Mouse (Mus musculus): Measurements from ENCODE around the gene Enox1. TPM values are rescaled to one million over a fixed set of nuclear protein-coding genes. Genes with fewer than 3 reads are reported as not detected.

Gene Enox1
- total RNA-seq, 2 experiments from 2014 or later = not detected

DNA sequence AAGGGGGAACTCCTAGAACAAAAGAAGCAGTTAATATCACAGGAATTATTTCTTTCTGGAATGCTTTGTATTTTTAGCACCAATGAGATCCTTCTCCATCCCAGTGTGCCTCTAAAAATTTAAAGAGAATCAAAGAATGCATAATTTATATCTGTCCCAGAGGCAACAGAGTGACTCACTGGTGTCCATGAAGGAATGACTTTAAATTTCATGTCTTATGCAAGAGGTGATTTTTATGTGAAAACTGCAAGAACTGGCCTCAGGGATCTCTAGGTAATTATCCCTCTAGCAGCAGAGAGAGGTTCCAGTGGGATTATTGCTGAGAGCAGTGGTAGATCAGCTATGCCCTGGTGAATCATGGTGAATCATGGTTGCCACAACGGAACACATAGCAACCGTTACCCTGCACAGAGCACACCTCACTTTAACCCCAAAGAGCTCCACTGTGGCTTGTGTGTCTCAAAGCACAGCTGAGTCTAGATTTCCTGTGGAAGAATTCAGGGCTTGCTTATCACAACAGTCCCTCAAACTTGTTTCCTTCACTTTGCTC is 195.3 kb downstream of the Enox1 start:
- ATAC-seq (replicated peaks; ENCODE audit: low FRiP score, poor library complexity, severe bottlenecking) = no peak

DNA sequence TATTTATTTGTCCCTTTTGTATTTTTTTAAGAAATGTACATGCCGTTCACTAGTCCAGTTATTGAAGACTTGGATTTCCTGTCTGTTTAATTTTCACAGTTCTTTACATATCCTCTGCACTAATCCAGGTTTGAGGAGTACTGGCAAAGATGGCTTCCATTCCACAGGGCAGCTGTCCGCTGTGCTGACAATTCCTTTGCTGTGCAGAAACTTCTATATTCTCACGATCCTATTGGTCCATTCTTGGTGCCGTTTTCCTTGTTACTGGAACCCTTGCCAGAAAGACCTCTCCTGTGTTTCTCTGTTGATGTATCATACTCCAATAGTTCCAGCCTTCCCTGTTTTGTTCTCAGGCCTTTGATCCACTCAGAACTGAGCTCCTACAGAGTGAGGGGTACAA is 206.1 kb downstream of the Enox1 start:
- ATAC-seq (replicated peaks; ENCODE audit: low FRiP score, poor library complexity, severe bottlenecking) = no peak

DNA sequence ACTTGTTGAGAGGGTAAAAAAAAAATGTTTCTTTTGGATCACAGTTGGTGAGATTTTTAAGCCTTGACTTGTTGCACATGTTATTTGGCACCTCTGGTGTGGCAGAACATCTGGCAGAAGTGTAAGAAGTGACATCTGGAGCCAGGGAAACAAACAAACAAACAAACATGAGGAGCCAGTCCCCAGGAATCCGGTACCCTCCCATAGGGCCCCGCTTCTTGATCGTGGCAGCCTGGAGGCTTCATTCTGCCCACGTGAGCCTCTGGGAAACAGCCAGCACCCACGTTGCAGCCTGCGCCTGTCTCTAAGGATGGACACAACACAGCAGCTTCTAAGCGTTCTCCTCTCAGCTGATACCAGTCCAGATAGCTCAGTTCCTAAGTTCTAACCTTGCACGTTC is 211.8 kb downstream of the Enox1 start:
- no peak for ATAC-seq (replicated peaks; ENCODE audit: low FRiP score, poor library complexity, severe bottlenecking)

DNA sequence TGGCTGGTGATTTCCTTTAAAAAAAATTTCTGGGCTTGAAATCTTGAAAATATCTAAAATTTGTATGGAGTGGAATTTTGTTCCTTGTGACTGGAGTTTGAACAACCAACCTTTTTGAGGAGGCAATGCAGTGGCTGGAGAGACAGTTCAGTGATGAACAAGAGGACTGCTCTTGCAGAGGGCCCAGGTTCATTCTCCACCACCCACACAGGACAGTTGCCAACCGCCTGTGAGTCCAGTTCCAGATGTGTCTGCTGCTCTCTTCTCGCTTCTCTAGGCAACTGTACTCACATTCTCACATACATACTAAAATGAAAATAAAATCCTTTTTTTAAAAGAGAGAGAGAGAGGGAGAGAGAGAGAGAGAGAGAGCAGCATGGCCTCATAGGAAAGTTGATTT is 212.5 kb downstream of the Enox1 start:
- ATAC-seq (replicated peaks; ENCODE audit: low FRiP score, poor library complexity, severe bottlenecking) = no peak

DNA sequence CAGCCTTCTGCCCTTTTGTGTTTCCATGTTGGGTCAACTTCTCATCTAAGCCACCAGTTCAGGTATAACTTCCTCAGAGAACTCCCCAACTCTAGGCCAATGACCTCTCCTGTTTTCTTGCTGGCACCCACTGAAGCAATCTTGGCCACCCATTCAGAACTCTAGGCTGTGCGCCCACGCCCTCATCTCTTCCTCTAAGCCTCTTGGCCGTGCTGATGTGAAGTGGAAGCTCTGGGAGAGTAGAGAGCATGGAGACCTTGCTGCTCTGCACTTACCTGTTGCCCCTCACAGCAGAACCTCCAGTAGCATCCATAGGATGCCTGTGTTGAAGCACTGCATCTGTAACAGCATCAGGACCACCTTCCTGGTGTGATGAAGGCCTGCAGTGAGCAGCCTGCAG is 214.0 kb downstream of the Enox1 start:
- no peak for ATAC-seq (replicated peaks; ENCODE audit: low FRiP score, poor library complexity, severe bottlenecking)

DNA sequence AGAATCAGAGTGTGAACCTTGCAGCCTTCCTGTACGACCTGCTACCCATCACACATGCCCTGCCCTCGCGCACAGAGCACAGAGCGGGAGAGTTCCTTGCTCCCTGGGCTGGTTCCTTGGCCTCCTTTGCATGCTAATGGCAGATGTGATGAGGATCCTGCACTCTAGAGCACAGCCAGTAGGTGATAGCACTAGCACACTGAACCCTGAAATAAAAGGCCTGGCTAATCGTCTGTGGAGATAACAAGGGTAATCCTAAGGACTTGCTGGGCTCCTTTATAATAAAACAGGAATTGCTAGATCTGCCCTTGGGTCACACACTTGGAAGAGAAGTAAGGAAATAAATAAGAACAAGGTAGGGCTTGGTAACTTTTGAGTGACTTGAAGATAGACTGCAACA is 215.4 kb downstream of the Enox1 start:
- ATAC-seq (replicated peaks; ENCODE audit: low FRiP score, poor library complexity, severe bottlenecking) = no peak

DNA sequence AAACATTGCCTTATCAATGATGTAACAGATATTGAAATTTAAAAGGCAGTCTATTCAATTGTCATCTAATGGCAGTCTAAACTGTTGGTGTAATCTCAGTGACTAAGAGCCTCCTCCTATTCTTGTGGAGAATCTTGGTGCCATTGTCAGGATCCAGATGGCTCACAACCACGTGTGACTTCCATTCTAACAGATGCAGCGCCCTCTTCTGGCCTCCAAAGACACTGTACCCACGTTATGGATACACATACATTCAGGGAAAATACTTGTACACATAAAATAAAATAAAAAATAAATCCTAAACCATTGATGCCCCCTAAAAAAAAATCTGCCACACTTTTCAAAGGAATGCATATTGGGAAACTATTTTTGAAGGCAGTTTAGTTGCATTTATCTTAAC is 216.6 kb downstream of the Enox1 start:
- ATAC-seq (replicated peaks; ENCODE audit: low FRiP score, poor library complexity, severe bottlenecking) = no peak

DNA sequence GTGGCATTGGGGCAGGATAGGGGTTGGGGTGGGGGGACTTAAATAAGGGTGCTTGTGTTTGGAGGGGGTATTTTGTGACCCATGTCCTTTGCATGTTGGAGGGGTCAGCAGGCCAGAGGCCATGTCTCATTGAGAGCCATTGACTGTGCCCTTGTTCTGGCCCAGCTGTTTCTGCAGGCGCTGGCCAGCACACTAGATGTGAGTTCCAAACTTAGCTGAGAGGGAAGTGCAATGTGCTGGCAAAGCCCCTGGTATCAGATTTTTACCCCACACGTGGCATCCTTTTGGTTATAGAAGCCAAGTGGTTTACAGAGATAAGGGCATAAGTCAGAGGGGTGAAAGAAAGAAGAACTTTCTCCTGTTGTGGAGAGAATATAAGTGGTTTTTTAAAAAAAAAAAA is 218.5 kb downstream of the Enox1 start:
- ATAC-seq (replicated peaks; ENCODE audit: low FRiP score, poor library complexity, severe bottlenecking) = no peak

DNA sequence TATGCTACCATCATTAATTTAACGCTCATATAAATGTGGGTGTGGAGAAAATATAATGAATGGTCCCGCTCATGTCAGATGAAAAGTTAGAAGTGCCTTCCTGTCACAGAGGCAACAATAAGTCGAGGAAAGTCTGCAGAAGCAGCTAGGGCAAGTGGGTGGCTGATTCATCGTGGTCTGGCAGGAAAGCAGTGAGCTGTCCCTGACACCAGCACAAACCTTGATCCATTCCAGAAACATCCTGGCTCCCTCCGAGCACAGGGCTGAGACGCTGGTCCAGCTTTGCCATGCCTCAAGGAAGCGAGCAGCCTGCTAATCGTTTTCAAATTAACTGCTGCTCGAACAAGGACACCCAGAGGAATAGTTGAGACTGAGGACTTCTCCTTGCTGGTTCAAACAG is 219.1 kb downstream of the Enox1 start:
- no peak for ATAC-seq (replicated peaks; ENCODE audit: low FRiP score, poor library complexity, severe bottlenecking)

DNA sequence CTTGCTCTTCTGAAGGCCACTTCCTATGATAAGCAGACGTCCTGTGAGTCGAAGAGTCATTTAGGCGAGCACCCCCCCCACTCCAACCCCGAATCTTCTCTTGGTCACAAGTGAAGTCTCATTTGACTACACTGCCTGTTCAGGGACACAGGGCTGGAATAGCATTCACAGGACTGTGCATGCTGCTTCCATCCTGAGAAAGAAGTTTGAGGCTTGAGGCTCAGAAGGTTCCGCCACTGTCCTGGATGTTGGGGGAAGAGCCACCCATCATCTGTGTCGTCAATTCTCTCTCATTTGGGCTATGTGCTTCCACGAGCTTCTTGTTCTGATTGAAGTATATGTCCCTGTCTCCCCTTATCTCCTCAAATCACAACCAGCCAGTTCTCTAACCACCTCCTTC is 220.2 kb downstream of the Enox1 start:
- ATAC-seq (replicated peaks; ENCODE audit: low FRiP score, poor library complexity, severe bottlenecking) = no peak

DNA sequence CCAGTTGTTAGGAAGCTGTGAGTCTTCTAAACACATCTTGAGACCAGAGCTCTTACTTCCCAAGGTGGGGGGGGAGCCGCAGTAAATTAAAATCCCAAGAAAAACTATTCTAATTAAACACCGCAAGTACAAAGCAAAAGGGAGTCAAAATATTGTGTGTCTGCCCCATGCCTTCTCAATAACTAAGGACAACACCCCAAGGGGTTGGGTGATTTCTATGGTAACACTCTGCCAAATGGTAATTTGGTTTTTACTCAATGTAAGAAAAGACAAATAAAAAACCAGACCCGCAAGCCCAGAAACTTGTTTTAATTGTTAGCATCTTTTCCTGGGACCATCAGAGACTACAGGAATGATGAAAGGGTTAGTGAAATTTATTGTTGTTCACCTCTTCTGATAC is 220.9 kb downstream of the Enox1 start:
- no peak for ATAC-seq (replicated peaks; ENCODE audit: low FRiP score, poor library complexity, severe bottlenecking)

DNA sequence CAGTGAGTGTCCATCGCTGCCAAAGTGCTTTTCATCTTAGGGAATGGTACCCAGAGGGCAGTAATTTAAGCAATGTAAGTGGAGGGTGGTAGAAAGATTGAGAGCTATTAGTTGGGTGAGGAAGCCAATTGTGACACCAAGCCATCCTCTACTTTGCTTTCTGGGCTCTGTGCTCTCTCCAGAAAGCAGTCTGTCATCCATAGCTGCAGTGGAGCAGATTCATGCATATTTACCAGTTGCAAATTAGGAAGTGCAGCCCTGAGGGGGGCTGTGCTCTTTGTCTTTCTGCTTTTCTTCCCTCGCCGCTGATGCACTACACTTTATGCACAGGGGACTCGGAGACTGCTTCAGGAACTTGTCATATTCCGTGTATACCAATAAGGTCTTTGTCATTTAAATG is 221.3 kb downstream of the Enox1 start:
- ATAC-seq (replicated peaks; ENCODE audit: low FRiP score, poor library complexity, severe bottlenecking) = no peak

DNA sequence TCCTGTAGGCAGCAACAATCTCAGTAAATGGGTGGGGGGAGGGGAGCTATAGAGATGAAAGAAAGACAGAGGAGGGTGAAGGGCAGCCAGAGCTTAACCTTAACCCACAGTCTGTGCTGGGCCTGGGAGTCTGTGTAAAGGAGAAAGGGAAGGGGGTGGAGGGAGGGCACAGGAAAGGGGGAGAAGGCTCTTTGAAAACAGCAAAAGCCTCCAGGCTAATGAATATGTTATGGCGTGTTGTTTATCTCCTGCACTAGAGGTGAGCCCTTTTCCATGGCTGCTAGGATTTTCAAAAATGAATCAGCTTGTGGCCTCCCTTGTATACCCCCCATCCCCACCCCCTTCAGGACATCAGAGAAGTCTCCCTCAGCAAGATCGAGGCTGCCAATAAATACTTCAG is 225.0 kb downstream of the Enox1 start:
- no peak for ATAC-seq (replicated peaks; ENCODE audit: low FRiP score, poor library complexity, severe bottlenecking)

DNA sequence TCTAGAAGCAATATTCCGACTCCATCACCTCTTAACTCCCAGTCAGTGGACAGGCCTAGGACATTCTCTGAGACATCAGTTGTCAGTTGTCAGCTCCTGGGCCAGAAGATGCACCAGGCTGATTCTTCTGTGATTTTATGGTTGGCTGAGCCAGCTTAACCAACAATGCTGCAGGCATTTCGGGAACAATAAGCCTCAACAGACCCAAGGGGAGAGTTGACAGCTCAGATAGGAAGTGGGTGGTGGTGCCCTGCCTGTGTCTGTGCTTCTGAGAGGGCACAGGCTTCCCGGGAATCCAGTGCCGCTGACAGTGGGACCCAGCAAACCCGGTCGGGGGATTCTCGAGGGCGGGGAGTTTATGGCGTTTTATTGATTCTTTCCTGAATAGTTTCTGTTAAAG is 229.1 kb downstream of the Enox1 start:
- no peak for ATAC-seq (replicated peaks; ENCODE audit: low FRiP score, poor library complexity, severe bottlenecking)

DNA sequence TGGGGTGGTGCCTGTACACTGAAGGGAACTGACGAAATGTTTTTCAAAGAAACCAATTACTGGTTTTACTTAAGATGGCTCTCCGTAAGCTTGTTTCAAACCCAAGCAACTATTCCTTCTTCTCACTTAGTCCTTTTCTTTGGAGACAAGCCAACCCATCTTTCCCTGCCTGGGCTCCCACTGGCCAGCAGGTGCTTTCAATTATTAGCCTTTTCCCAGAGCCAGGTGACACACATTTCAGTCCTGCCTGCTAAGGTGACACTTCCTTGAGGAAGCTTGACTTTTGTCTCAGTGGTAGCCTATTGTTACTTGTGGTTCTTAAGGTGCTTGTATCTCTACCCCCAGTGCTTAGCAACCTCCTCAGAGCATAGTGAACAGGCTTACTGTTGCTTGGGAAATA is 231.3 kb downstream of the Enox1 start:
- no peak for ATAC-seq (replicated peaks; ENCODE audit: low FRiP score, poor library complexity, severe bottlenecking)

DNA sequence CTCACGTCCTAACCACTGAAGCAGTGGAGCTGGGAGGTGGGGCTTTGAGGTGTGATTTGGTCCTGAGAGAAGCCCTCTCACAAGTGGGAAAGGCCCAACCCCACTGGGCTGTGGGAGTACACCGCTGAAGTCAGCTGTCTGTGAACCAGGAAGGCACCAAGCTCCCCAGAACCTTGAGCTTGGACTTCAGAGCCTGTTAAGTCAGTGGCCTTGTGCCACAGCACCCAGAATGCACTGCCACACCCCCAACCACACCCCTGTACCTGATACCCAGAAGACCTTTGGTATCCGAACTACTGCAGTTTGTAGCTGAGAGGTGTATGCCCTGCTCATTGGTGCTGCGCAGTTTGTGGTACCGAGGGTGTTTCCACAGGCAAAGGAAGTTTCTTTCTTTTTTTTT is 232.7 kb downstream of the Enox1 start:
- no peak for ATAC-seq (replicated peaks; ENCODE audit: low FRiP score, poor library complexity, severe bottlenecking)

DNA sequence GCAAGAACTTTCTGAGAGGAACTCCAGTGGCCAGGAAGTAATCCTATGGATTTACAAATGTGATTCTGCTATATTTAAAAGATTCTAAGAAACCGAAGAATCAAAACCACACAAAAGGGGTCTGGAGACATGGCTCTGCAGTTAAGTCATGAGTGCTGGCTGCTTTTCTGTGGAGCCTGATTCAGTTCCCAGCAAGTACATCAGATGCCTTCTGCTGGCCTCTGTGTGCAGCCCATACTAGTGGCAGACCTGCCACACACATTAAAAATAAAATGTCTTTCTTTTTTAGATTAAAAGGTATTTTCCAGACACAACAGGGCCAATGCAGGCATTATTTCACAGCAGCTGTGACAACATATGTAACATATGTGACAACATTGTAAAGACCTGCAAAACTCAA is 235.9 kb downstream of the Enox1 start:
- no peak for ATAC-seq (replicated peaks; ENCODE audit: low FRiP score, poor library complexity, severe bottlenecking)

DNA sequence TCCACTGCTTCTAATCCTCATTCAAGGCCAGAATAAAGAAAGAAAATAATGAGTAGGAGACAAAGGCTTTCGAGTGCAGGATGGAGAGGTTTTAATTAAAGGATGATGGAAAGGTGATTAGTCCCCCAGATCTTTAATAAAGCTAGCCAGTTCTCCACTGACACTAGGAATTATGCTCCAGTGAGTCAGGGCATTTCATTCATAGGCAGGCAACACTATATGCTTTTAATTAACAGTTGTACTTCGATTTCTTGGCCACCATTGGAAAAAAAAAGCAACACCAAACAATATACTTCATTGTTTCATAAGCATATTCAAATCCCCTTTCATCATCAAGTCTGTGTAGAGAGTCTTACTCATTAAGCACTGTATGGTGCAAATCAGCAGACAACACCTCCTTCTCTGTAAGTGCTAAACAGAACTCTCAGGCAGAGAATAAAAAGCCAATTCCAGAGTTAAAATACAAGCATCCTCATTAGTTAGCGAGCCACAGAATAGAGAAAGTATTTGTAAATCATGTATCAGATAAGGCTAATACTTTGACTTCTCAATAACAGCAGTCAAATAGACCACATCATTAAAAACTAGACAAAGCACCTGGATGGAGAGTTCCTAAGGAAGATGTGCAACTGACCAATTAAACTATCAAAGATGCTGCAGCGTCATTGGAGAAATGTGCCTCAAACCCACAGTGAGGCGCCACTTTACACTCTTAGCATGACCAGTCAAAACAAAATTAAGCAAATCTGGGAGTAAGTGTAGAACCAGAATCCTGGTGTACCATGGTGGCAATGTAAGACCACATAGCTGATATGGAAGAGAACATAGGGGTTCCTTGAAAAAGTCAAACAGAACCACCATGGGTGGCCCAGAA is 249.9 kb downstream of the Enox1 start:
- ATAC-seq (replicated peaks; ENCODE audit: low FRiP score, poor library complexity, severe bottlenecking) = no peak

DNA sequence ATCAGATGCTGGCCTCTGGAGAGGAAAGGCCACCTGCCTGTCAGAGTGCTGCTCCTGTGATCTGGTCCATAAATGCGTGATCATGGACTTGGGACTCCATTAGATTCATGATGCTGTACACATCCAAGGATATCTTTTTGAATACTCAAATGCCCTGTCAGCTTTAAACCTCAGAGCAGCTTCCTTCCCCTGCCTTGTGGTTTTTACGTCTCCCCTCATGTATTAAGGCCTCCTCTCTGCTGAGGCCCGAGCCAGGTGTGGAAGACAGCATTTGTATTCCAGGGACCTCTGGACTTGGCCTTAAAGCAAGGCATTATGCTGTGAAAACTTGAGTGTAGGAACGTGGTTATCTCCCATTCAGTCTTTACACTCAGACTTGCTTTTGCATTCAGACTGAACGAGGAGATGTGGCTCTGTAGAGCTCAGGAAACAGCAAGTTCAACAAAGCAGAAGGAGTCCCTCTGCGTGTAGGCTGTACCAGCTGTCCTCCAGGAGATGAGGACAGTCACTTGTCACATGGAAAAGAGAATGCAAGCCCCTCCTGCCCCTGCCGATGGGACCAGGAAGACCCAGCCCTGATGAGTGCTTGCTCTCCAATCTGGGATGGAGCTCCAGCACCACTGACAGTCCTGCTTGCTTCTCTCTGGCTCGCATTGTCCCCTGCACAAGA is 252.8 kb downstream of the Enox1 start:
- no peak for ATAC-seq (replicated peaks; ENCODE audit: low FRiP score, poor library complexity, severe bottlenecking)

DNA sequence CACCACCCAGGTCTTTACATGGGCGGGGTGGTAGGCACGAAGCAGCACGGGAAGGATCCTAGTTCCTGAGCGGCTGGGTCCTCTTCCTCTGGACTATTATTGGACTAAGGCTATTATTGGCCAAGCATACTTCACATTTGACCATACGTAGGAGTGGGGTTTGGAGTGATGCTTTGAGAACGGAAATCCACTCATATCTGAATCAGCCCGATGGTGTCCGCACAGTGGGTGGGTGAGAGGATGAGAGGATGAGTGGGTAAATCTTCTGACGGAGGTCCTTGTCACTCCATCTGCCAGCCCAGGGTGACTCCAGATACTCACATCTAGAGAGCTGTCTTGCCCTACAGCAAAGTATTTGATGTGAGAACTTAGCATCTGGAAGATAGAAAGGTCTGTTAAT is 253.8 kb downstream of the Enox1 start:
- no peak for ATAC-seq (replicated peaks; ENCODE audit: low FRiP score, poor library complexity, severe bottlenecking)

DNA sequence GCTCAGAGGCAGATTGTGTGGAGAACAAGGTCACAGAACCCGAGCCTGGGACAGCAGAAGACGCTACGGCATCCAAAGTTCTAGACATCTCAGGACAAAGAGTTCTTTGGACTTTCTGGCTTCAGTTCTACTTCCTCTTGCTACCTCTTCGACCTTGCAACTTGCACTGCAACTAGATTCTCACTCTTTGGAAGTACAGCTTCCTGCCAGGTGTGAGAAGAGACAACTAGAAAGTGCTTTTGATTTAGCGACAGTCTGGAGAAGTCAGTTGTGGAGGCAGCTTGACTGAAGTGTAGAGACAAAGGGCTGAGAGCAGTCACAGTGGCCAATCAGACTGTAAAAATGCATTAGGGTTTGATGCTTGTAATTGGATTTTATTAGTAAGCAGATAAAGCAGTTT is 256.5 kb downstream of the Enox1 start:
- no peak for ATAC-seq (replicated peaks; ENCODE audit: low FRiP score, poor library complexity, severe bottlenecking)
